Mouse (Mus musculus): ENCODE data around the gene Bex3.

DNA sequence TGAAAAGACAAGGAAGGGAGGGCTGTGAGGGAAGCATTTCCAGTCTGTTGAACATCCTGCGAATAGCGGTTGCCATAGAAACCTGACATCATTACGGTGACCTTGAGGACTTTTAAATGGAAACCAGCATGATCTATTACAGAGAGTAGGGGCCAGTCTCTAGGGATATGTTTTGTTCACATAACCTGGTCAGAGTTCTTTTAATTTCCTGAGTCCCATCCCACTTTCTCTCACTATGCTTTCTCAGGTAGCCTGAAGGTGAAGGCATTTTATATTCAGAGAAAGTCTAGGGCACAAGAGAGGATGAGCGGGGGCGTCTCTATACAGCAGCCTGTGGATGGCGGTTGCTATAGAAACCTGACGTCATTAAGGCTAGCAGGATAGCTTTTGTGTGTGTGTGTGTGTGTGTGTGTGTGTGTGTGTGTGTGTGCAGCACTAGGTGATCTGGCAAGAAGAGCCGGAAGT, 20.8 kb downstream of the Bex3 start:
- no peak for TF ChIP-seq CTCF (IDR thresholded peaks at IDR 0.05; ENCODE audit: control insufficient read depth, insufficient read depth, insufficient replicate concordance, low read depth, low read length)
- no peak for TF ChIP-seq POLR2A (IDR thresholded peaks at IDR 0.05; ENCODE audit: control insufficient read depth, low read depth, low read length)

Measured in testis, adult 2 months (tissue).